Mouse (Mus musculus) olfactory bulb, adult 2 months (tissue): ENCODE results near the gene B2m. TPM values are rescaled to one million over a fixed set of nuclear protein-coding genes. Genes with fewer than 3 reads are reported as not detected.

Experiments used
- H3K27ac ChIP-seq: fragments of 200-500 bp; 2 replicates; pipeline ENCODE4 v1.5.1; 2012; ENCODE audit warnings: low read depth, low read length; ENCODE audit not compliant: insufficient read depth
- H3K4me1 ChIP-seq: fragments of 200-500 bp; 2 replicates; pipeline ENCODE4 v1.6.1; 2012; ENCODE audit warnings: low read length; ENCODE audit not compliant: control insufficient read depth, insufficient read depth
- H3K4me3 ChIP-seq: fragments of 200-500 bp; 2 replicates; pipeline ENCODE4 v1.5.1; 2012; ENCODE audit warnings: mild to moderate bottlenecking, low read depth, low read length, moderate library complexity; ENCODE audit not compliant: insufficient read depth
- CTCF ChIP-seq: fragments of 200-500 bp; IDR thresholded peaks from 2 replicates; pipeline ENCODE4 v1.5.1; 2012; ENCODE audit warnings: low read depth, mild to moderate bottlenecking, low read length, moderate library complexity; ENCODE audit not compliant: insufficient read depth
- POLR2A ChIP-seq: fragments of 200-500 bp; IDR thresholded peaks from 2 replicates; pipeline ENCODE4 v1.6.1; 2012; ENCODE audit warnings: mild to moderate bottlenecking, low read depth, low read length, moderate library complexity; ENCODE audit not compliant: insufficient read depth
- WGBS: fragments of 180-500 bp; shearing (Covaris S2); methylation state at CpG from one replicate; pipeline ENCODE4 v1.1.7; 2018; 5-methylcytosine and 5-hydroxymethylcytosine counted together
- polyA plus RNA-seq: library from polyadenylated mRNA; stranded (reverse); fragments of >200 nt; gene quantifications from 2 replicates; pipeline ENCODE4 v1.2.4, GENCODE M21; 2012; ENCODE audit warnings: low replicate concordance; ENCODE audit not compliant: missing spikeins, insufficient read depth, insufficient read length

The B2m gene
- polyA plus RNA-seq, 1 experiment, result not detected

DNA sequence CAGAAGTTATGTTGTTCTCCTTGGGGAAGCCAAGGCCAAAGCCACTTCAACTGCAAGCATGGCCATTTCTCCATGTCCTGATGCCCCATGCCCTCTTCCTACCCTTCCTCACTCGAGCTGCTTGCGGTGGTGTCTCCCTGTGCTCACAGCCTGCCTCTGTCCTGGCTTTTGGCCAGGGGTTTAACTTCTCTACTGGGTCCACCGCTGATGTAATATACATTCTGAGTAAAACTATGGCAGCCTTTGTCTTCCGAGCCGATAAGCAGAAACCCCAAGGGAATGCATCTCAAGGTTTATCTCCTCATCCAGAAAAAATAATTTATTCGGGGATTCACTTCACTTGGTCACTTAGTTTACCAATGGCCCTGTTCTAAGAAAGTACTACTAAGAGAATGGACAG, 799 bp upstream of the B2m start:
- H3K4me3 ChIP-seq, result no peak overlapping the region
- TF ChIP-seq POLR2A (no peak), CTCF (no peak)
- WGBS, result 64% methylated on average over 6 of the region's 6 CpGs
- no peak overlapping the region for H3K27ac ChIP-seq
- H3K4me1 ChIP-seq, result 0 out of 2 replicates have a peak, but pooled peaks cover 4% of the 10 kb centered on the region

DNA sequence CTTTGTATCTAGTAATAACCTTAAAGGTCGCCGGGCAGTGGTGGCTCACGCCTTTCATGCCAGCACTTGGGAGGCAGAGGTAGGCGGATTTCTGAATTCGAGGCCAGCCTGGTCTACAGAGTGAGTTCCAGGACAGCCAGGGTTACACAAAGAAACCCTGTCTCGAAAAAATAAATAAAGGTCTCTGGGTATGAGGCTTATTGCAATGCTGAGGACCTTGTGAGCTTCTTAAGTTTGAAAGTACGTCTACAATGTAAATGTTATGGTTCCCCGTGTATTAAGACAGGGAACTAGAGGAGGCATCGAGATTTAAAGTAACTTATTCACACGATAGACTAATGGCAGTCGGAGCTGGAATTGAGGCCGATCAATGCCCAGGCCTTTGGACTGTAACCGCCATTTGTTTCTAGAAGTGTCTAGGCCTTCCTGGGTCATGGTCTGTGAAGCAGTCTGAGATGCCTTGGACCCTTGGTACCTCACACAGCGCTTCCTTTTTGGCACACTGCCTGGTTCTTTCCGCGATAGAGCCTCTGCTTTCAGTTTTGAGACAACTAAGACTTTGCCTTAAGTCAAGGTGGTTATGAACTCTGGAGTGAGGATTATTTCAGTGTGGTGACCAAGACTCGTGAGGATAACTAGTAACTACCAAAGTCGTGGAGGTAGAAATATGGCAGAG, 894 bp downstream of the B2m start:
- no peak for TF ChIP-seq CTCF
- Histone ChIP-seq H3K4me3 (peak overlapping the region; percentile 96), H3K4me1 (0 out of 2 replicates have a peak, but pooled peaks cover 4% of the 10 kb centered on the region), H3K27ac (peak overlapping the region; percentile 81; the same call in 1 of the 2 replicates)
- 43% methylated on average over 18 of the region's 18 CpGs for WGBS

- Histone ChIP-seq H3K4me1 (0 out of 2 replicates have a peak, but pooled peaks cover 4% of the 10 kb centered on the region), H3K27ac (no peak overlapping the region)
- 87% methylated on average over 6 of the region's 6 CpGs for WGBS
Measured at GRCm38 (mm10) chr2:122149316-122149715, 1.8 kb downstream of the B2m start.

DNA sequence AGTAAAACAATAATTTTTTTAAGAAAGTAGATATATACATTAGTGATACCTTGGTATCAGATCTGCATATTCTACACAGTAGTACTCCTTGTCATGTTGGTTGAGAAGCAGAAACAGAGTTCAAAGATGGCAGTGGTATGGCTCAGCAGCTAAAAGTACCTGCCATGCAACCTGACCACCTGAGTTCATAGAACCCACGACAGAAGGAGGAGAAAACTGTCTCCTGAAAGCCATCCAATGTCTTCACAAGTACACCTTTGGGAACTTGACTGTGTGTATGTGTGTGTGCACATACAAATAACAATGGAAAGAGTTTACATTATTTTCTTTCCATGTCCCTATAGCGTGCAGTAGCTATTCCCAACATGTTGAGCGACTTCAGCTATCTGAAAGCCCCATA, 2.2 kb downstream of the B2m start:
- Histone ChIP-seq H3K4me3 (no peak overlapping the region), H3K27ac (no peak overlapping the region), H3K4me1 (0 out of 2 replicates have a peak, but pooled peaks cover 4% of the 10 kb centered on the region)
- 88% methylated on average over 3 of the region's 3 CpGs for WGBS
- TF ChIP-seq CTCF (no peak), POLR2A (no peak)

More at GRCm38 (mm10) chr2:122149316-122149715, 1.8 kb downstream of the B2m start:
- TF ChIP-seq CTCF, result no peak
- no peak for TF ChIP-seq POLR2A
- H3K4me3 ChIP-seq, result no peak overlapping the region

- Histone ChIP-seq H3K4me1 (0 out of 2 replicates have a peak, but pooled peaks cover 4% of the 10 kb centered on the region), H3K27ac (no peak overlapping the region), H3K4me3 (no peak overlapping the region)
- 89% methylated on average over 1 of the region's 1 CpGs for WGBS
- no peak for TF ChIP-seq CTCF
- no peak for TF ChIP-seq POLR2A
Measured at GRCm38 (mm10) chr2:122151221-122151620, 3.7 kb downstream of the B2m start.

- 80% methylated on average over 3 of the region's 3 CpGs for WGBS
Measured at GRCm38 (mm10) chr2:122152850-122153249, 5.4 kb downstream of the B2m start.

GRCm38 (mm10) chr2:122153681-122154365, 6.3 kb downstream of the B2m start:
- Histone ChIP-seq H3K27ac (no peak overlapping the region), H3K4me3 (no peak overlapping the region), H3K4me1 (no peaks in the 10 kb centered on the region)
- no peak for TF ChIP-seq CTCF
- TF ChIP-seq POLR2A, result no peak
- WGBS, result 85% methylated on average over 7 of the region's 7 CpGs

More at GRCm38 (mm10) chr2:122152850-122153249, 5.4 kb downstream of the B2m start:
- H3K4me3 ChIP-seq, result no peak overlapping the region
- H3K4me1 ChIP-seq, result 0 out of 2 replicates have a peak, but pooled peaks cover 3% of the 10 kb centered on the region
- TF ChIP-seq CTCF, result no peak
- TF ChIP-seq POLR2A, result no peak
- no peak overlapping the region for H3K27ac ChIP-seq

DNA sequence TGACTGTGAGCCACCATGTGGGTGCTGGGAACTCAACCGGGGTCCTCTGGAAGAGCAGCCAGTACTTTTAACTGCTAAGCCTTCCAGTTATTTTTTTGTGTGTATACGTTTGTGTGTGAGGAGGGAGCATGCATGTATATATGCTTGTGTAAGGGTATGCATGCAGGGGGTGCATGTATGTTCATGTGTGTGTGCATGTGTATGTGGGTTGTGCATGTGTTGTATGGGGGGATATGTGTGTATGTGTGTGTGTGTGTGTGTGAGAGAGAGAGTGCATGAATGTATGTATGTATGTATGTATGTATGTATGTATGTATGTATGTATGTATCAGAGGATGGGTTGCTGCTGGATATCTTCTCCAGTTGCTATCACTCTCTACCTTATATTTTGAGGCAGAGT, 7.0 kb downstream of the B2m start:
- H3K4me3 ChIP-seq, result no peak overlapping the region
- 94% methylated on average over 2 of the region's 2 CpGs for WGBS
- H3K27ac ChIP-seq, result no peak overlapping the region
- TF ChIP-seq POLR2A, result no peak
- no peak for TF ChIP-seq CTCF
- H3K4me1 ChIP-seq, result no peaks in the 10 kb centered on the region

GRCm38 (mm10) chr2:122155292-122155691, 7.8 kb downstream of the B2m start:
- 84% methylated on average over 2 of the region's 2 CpGs for WGBS
- Histone ChIP-seq H3K4me3 (no peak overlapping the region), H3K27ac (no peak overlapping the region), H3K4me1 (no peaks in the 10 kb centered on the region)
- TF ChIP-seq CTCF (no peak), POLR2A (no peak)
